Mouse (Mus musculus) heart, embryonic 13.5 days (tissue): ENCODE data around the gene Pdcd11. TPM values are rescaled to one million over a fixed set of nuclear protein-coding genes. Genes with fewer than 3 reads are reported as not detected.
A peak's percentile ranks its signal among the peaks of the same experiment; 100 is the strongest.
"Not testable (repeated sequence)": the region's sequence is repeated elsewhere in the genome, so short reads cannot be mapped to it uniquely, and the experiment has no call there.

Experiments used
- ATAC-seq: fragments of 200-750 bp; cut with Nextera tagmentation; 2 replicates; pipeline ENCODE4 v1.8.0; 2017; ENCODE audit warnings: moderate TSS enrichment; ENCODE audit not compliant: insufficient number of reproducible peaks, low FRiP score, low TSS enrichment; ENCODE audit errors: extremely low read depth
- H3K27ac ChIP-seq: fragments of 300-500 bp; sonication (generic); replicated peaks from 2 replicates; pipeline ENCODE4 v1.5.1; 2015; ENCODE audit warnings: moderate library complexity, mild to moderate bottlenecking, inconsistent platforms
- H3K27me3 ChIP-seq: fragments of 300-500 bp; sonication (generic); replicated peaks from 2 replicates; pipeline ENCODE4 v1.6.1; 2015; ENCODE audit warnings: mild to moderate bottlenecking, inconsistent platforms
- H3K36me3 ChIP-seq: fragments of 300-500 bp; sonication (generic); 2 replicates; pipeline ENCODE4 v1.6.1; 2015; ENCODE audit warnings: mild to moderate bottlenecking, inconsistent platforms
- H3K4me1 ChIP-seq: fragments of 300-500 bp; sonication (generic); 2 replicates; pipeline ENCODE4 v1.6.1; 2015; ENCODE audit warnings: inconsistent platforms
- H3K4me2 ChIP-seq: fragments of 300-500 bp; sonication (generic); 2 replicates; pipeline ENCODE4 v1.6.1; 2015; ENCODE audit warnings: inconsistent platforms, mild to moderate bottlenecking, moderate library complexity
- H3K4me3 ChIP-seq: fragments of 300-500 bp; sonication (generic); 2 replicates; pipeline ENCODE4 v1.5.1; 2015; ENCODE audit warnings: moderate library complexity, mild to moderate bottlenecking, inconsistent platforms
- H3K9ac ChIP-seq: fragments of 300-500 bp; sonication (generic); 2 replicates; pipeline ENCODE4 v1.6.1; 2015; ENCODE audit warnings: inconsistent platforms, mild to moderate bottlenecking, moderate library complexity
- H3K9me3 ChIP-seq: fragments of 300-500 bp; sonication (generic); 2 replicates; pipeline ENCODE4 v1.6.1; 2016; ENCODE audit warnings: inconsistent platforms
- WGBS: fragments of 180-500 bp; shearing (Covaris S2); methylation state at CpG from one replicate; pipeline ENCODE4 v1.1.7; 2015; ENCODE audit warnings: mixed read lengths; 5-methylcytosine and 5-hydroxymethylcytosine counted together
- polyA plus RNA-seq: library from polyadenylated mRNA; unstranded; fragments of >200 nt; fragmentation: Nextera tagmentation; extraction: Ambion mirVana; gene quantifications from 2 replicates; pipeline ENCODE4 v1.2.1, GENCODE M21; 2015

Pdcd11 gene
- polyA plus RNA-seq, 1 experiment from 2014 or later, result 5.4 TPM

GRCm38 (mm10) chr19:47128835-47129234, 38.3 kb downstream of the Pdcd11 start:
- Histone ChIP-seq H3K9me3 (no peaks in the 10 kb centered on the region), H3K27ac (no peak overlapping the region), H3K27me3 (no peaks in the 10 kb centered on the region), H3K9ac (no peak overlapping the region), H3K4me3 (no peak overlapping the region), H3K4me2 (no peak overlapping the region), H3K4me1 (peaks cover 9% of the 10 kb centered on the region; the same call in 1 of the 2 replicates), H3K36me3 (peaks cover 96% of the 10 kb centered on the region)
- 88% methylated on average over 11 of the region's 11 CpGs for WGBS
- no peak for ATAC-seq

DNA sequence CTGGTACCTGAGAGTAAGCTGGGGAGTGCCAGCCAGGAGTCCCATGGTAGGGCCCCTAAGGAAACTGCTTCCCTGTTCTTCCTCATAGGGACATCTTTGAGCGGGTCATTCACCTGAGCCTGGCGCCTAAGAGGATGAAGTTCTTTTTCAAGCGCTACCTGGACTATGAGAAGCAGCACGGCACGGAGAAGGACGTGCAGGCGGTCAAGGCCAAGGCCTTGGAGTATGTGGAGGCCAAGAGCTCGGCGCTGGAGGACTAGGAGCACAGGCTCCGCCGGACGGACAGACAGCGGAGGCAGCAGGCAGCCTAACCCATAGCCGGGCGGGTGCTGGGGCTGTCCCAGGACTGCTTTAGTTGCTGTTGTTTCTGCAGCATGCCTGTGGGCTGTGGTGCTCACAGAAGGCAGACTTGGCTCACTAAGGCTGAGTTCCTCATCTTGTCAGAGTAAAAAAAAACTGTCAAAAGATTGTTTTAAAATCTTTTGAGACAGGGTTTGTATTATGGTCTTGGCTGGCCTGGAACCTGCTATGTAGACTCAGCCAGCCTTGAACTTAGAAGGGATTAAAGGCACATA, 40.1 kb downstream of the Pdcd11 start:
- peaks cover 96% of the 10 kb centered on the region for H3K36me3 ChIP-seq
- no peak overlapping the region for H3K4me3 ChIP-seq
- peaks cover under 1% of the 10 kb centered on the region; the same call in 1 of the 2 replicates for H3K4me1 ChIP-seq
- H3K9ac ChIP-seq, result no peak overlapping the region
- ATAC-seq, result no peak
- H3K27me3 ChIP-seq, result no peaks in the 10 kb centered on the region
- no peak overlapping the region for H3K4me2 ChIP-seq
- H3K27ac ChIP-seq, result no peak overlapping the region
- 93% methylated on average over 15 of the region's 15 CpGs for WGBS
- no peaks in the 10 kb centered on the region for H3K9me3 ChIP-seq

GRCm38 (mm10) chr19:47133161-47133560, 42.6 kb downstream of the Pdcd11 start:
- Histone ChIP-seq H3K4me3 (no peak overlapping the region), H3K27ac (no peak overlapping the region), H3K9ac (no peak overlapping the region), H3K9me3 (no peaks in the 10 kb centered on the region), H3K4me1 (peaks cover 24% of the 10 kb centered on the region), H3K36me3 (peaks cover 75% of the 10 kb centered on the region), H3K4me2 (no peak overlapping the region), H3K27me3 (no peaks in the 10 kb centered on the region)
- WGBS, result 79% methylated on average over 7 of the region's 7 CpGs
- no peak for ATAC-seq

GRCm38 (mm10) chr19:47135568-47135967, 45.0 kb downstream of the Pdcd11 start:
- no peak for ATAC-seq
- Histone ChIP-seq H3K4me3 (no peak overlapping the region), H3K27me3 (peaks cover 15% of the 10 kb centered on the region), H3K36me3 (peaks cover 51% of the 10 kb centered on the region), H3K4me2 (no peak overlapping the region), H3K4me1 (peaks cover 37% of the 10 kb centered on the region), H3K27ac (no peak overlapping the region), H3K9ac (no peak overlapping the region), H3K9me3 (no peaks in the 10 kb centered on the region)
- WGBS, result 84% methylated on average over 17 of the region's 17 CpGs

DNA sequence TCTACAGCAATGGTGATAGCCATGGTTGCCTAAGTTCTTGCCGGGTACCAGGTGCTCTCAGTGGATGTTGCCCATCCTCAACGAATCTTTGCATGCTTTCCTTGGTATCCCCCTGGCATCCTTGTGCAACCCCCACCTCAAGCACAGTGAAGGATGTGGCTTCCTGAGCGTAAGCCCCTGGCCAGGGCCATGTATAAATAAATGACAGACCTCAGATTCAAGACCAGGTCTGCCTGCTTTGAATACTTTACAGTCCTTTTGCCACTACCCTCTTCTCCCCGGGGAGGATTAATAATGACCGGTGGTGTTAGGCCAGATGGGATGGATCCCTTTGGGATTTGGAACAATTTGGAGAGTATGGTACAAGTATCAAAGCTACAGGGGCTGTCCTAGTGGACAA, 45.6 kb downstream of the Pdcd11 start:
- Histone ChIP-seq H3K4me3 (no peak overlapping the region), H3K4me2 (peak overlapping the region; percentile 76), H3K27ac (0 out of 2 replicates have a peak overlapping the region, but pooled peaks have one; percentile 87), H3K27me3 (peaks cover 15% of the 10 kb centered on the region), H3K9ac (no peak overlapping the region), H3K4me1 (peaks cover 37% of the 10 kb centered on the region), H3K9me3 (no peaks in the 10 kb centered on the region), H3K36me3 (peaks cover 45% of the 10 kb centered on the region)
- 78% methylated on average over 5 of the region's 5 CpGs for WGBS
- ATAC-seq, result no peak

DNA sequence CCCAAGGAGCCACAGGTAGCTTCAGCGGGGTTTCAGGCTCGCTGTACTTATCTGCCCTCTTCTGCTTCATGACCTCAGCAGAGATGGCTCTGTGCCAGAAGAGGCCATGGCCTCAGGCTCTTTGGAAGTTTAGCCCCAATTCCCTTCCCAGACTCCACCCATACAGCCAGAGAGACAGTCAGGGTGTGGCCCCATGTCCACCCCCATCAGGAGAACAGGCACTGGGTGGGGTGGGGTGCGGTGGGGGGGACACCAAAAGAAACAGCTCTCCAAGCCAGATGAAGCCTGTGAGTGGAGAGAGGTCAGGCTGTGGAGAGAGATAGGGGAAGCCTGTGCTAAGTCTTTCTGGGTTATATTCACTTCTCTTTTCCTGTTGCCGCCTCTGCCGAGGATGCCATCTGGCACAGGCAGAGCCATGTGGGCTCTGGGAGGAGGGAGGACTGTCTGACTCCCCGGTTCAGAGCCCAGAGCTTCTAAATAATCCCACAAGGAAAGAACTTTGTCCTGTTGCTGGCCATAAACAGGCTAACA, 46.5 kb downstream of the Pdcd11 start:
- ATAC-seq, result peak; percentile 26; the same call in 1 of the 2 replicates
- peaks cover 15% of the 10 kb centered on the region for H3K27me3 ChIP-seq
- H3K27ac ChIP-seq, result peak overlapping the region; percentile 87
- H3K4me1 ChIP-seq, result peaks cover 37% of the 10 kb centered on the region
- peaks cover 36% of the 10 kb centered on the region for H3K36me3 ChIP-seq
- no peaks in the 10 kb centered on the region for H3K9me3 ChIP-seq
- peak overlapping the region; percentile 58 for H3K4me3 ChIP-seq
- WGBS, result 11% methylated on average over 6 of the region's 6 CpGs
- peak overlapping the region; percentile 84 for H3K9ac ChIP-seq
- peak overlapping the region; percentile 76 for H3K4me2 ChIP-seq

DNA sequence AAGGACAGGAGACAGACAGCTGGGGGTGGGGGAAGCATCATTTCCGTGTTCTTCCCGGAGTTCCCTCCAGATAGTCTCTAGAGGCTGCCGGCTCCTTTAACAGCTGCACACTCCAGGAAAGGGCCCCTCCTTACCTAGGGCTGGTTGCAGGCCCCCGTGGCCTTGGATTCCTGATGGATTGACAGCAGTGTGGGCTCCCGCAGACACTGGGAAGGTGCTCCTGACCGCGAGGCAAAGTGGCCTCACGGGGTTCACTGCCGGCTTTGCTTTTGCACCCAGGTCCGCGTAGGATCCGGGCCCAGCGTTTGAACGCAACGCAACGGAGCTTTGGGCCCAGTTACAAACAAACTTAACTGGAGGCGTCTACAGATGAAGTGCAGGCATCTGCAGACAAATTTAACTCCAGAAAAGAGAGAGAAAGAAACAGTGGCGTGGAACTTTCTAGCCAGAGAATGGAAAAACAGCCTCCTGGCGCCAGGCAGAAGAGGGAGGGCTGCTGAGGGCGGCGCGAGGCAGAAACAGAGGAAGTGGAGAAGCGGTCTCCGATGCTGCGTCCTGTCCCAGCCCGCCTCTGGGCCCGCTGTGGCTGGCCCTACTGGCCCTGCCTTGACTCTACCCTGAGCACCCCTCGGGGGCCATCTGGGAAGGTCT, 47.3 kb downstream of the Pdcd11 start, which contains the start of gene Calhm2:
Gene Calhm2 (minus strand): TSS at position 524 of the 651 bp plus-strand sequence.
- Histone ChIP-seq H3K4me3 (peak within 1 kb of the TSS; percentile 58), H3K4me2 (peak within 1 kb of the TSS; percentile 76), H3K4me1 (peaks cover 37% of the 10 kb centered on the region), H3K27me3 (peaks cover 15% of the 10 kb centered on the region), H3K27ac (peak within 1 kb of the TSS; percentile 87), H3K9me3 (no peaks in the 10 kb centered on the region), H3K36me3 (peaks cover 28% of the 10 kb centered on the region), H3K9ac (peak within 1 kb of the TSS; percentile 84)
- 2% methylated on average over 28 of the region's 28 CpGs for WGBS
- no peak for ATAC-seq

DNA sequence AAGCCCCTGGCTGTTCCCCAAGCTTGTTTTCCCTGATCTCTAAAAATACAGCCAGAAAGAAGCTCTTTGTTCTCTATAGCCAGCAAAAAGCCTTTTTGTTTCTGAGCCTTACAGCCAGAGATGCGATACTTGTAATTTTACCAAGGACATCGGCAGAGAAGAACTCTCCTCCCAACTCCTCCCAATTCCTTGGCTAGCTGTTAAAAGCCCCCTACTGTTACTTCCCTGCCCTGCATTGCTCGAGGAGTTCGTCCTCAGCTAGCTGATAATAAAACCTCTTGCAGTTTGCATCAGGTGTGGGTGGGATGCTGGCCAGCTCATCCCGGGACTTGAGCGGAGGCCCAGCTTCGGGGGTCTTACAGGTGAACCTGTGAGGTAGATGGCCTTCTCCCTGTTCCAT, 49.0 kb downstream of the Pdcd11 start:
- WGBS, result 25% methylated on average over 7 of the region's 7 CpGs

GRCm38 (mm10) chr19:47142438-47142837, 51.9 kb downstream of the Pdcd11 start:
- H3K4me1 ChIP-seq, result peaks cover 27% of the 10 kb centered on the region
- 58% methylated on average over 6 of the region's 6 CpGs for WGBS
- no peak overlapping the region for H3K4me3 ChIP-seq
- no peaks in the 10 kb centered on the region for H3K36me3 ChIP-seq
- no peak for ATAC-seq
- H3K27ac ChIP-seq, result no peak overlapping the region
- H3K27me3 ChIP-seq, result peaks cover 18% of the 10 kb centered on the region
- no peak overlapping the region for H3K4me2 ChIP-seq
- no peak overlapping the region for H3K9ac ChIP-seq
- H3K9me3 ChIP-seq, result no peaks in the 10 kb centered on the region

More for the DNA sequence above, 49.0 kb downstream of the Pdcd11 start:
- not testable (repeated sequence) for H3K27ac ChIP-seq, H3K9ac ChIP-seq, H3K4me3 ChIP-seq, ATAC-seq, H3K4me2 ChIP-seq, H3K9me3 ChIP-seq
- peaks cover 14% of the 10 kb centered on the region for H3K36me3 ChIP-seq
- peaks cover 37% of the 10 kb centered on the region for H3K4me1 ChIP-seq
- peaks cover 15% of the 10 kb centered on the region for H3K27me3 ChIP-seq

GRCm38 (mm10) chr19:47144154-47144553, 53.6 kb downstream of the Pdcd11 start, which contains the start of gene Calhm1:
TSS of gene Calhm1 (minus strand) at chr19:47144254.
- WGBS, result 79% methylated on average over 6 of the region's 6 CpGs
- Histone ChIP-seq H3K9ac (no peak within 1 kb of the TSS), H3K9me3 (no peaks in the 10 kb centered on the region), H3K4me3 (no peak within 1 kb of the TSS), H3K4me1 (peaks cover 12% of the 10 kb centered on the region; the same call in 1 of the 2 replicates), H3K4me2 (no peak within 1 kb of the TSS), H3K27ac (no peak within 1 kb of the TSS), H3K27me3 (peaks cover 11% of the 10 kb centered on the region), H3K36me3 (no peaks in the 10 kb centered on the region)
- ATAC-seq, result no peak

- 69% methylated on average over 5 of the region's 5 CpGs for WGBS
- Histone ChIP-seq H3K27ac (no peak overlapping the region), H3K9ac (no peak overlapping the region), H3K4me1 (peaks cover 21% of the 10 kb centered on the region), H3K4me3 (no peak overlapping the region), H3K27me3 (peaks cover 23% of the 10 kb centered on the region), H3K9me3 (no peaks in the 10 kb centered on the region), H3K4me2 (no peak overlapping the region), H3K36me3 (no peaks in the 10 kb centered on the region)
- ATAC-seq, result no peak
These were observed 57.8 kb downstream of the Pdcd11 start for GRCm38 (mm10) chr19:47148267-47148847.
